ENCODE assay signal across 8 mouse cellular contexts in the genomic region with DNA sequence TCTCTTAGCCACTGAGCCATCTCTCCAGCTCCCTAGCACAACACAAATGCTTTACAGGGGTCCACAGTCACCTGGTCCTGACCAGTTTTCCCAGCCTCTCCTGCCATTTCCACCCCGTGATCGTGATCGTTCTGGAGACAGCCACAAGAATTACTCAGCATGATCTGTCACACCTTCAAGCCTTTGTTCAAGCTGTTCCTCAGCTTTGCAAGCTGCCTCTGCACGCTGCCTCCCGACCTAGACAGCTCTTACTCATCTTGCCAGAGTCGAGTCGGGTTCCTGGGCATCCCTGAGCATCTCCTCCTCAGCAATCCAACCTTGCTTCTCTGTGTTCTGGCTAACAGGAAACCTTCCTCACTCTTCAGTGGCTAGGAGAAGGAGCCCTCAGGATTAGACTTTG. TPM values are rescaled to one million over a fixed set of nuclear protein-coding genes. Genes with fewer than 3 reads are reported as not detected.
DNase-seq lines count a peak whose midpoint lies in the region; ATAC-seq and TF ChIP-seq lines count a peak whose summit lies in the region.

A gene (plus strand): TSS at position 283 of the 400 bp plus-strand sequence.

- H3K9ac ChIP-seq in ES-Bruce4 (ENCODE audit: low read depth, poor library complexity, severe bottlenecking) = no peak within 1 kb of the TSS
- H3K9ac ChIP-seq in forebrain, embryonic 11.5 days (ENCODE audit: low read length) = no peak within 1 kb of the TSS
- H3K9ac ChIP-seq in liver, embryonic 11.5 days (ENCODE audit: low read depth, low read length) = no peak within 1 kb of the TSS
- no peak within 1 kb of the TSS for H3K9ac ChIP-seq in stomach, postnatal 0 days (ENCODE audit: low read length)

- no peak for TF ChIP-seq EP300 in ES-Bruce4 (IDR thresholded peaks at IDR 0.05; ENCODE audit: insufficient read depth, low read depth, low read length)
- TF ChIP-seq EP300 in stomach, postnatal 0 days (optimal IDR thresholded peaks at IDR 0.05) = no peak

- WGBS in cerebellum, adult 2 months = 30% methylated on average over 7 of the region's 7 CpGs
- WGBS in forebrain, embryonic 11.5 days = 65% methylated on average over 7 of the region's 7 CpGs
- 43% methylated on average over 7 of the region's 7 CpGs for WGBS in liver, embryonic 11.5 days
- WGBS in stomach, postnatal 0 days = 34% methylated on average over 7 of the region's 7 CpGs

- no peak for ATAC-seq in forebrain, embryonic 11.5 days (replicated peaks; ENCODE audit: low FRiP score)
- ATAC-seq in hematopoietic stem cell, adult 5-6 weeks (replicated peaks in 1 of 2; ENCODE audit: insufficient read depth in 1 of 2, low FRiP score in 2 of 2, low TSS enrichment in 1 of 2, low read depth in 1 of 2, poor library complexity in 2 of 2, severe bottlenecking in 2 of 2) = no peak
- ATAC-seq in liver, embryonic 11.5 days (replicated peaks; ENCODE audit: low FRiP score) = no peak
- no peak for ATAC-seq in stomach, postnatal 0 days (ENCODE audit: low FRiP score, low TSS enrichment)

- no peak for DNase-seq in cerebellum, adult 2 months
- DNase-seq in cerebellum, postnatal 36 days = no peak
- DNase-seq in forebrain, embryonic 11.5 days (ENCODE audit: low spot score) = no peak
- no peak for DNase-seq in liver, embryonic 11.5 days (ENCODE audit: low spot score)
- no peak for DNase-seq in stomach, postnatal 0 days (ENCODE audit: low spot score)
- DNase-seq in cerebellum, postnatal 4 days (ENCODE audit: low spot score in 2 of 2) = no peak

- TF ChIP-seq POLR2A in cerebellum, adult 2 months (IDR thresholded peaks at IDR 0.05; ENCODE audit: borderline replicate concordance, insufficient read depth, low read length) = no peak
- no peak for TF ChIP-seq POLR2A in ES-Bruce4 (IDR thresholded peaks at IDR 0.05; ENCODE audit: insufficient read depth, low read length)

- H3K4me2 ChIP-seq in forebrain, embryonic 11.5 days (ENCODE audit: low read depth, low read length, severe bottlenecking) = no peak within 1 kb of the TSS
- H3K4me2 ChIP-seq in liver, embryonic 11.5 days = no peak within 1 kb of the TSS
- no peak within 1 kb of the TSS for H3K4me2 ChIP-seq in stomach, postnatal 0 days (replicated peaks; ENCODE audit: low read depth)

- H3K36me3 ChIP-seq in ES-Bruce4 (ENCODE audit: control insufficient read depth, insufficient read depth, low read length, poor library complexity, severe bottlenecking) = no peaks in the 10 kb centered on the region
- H3K36me3 ChIP-seq in forebrain, embryonic 11.5 days (ENCODE audit: control insufficient read depth, insufficient read depth, low read length) = no peaks in the 10 kb centered on the region
- no peaks in the 10 kb centered on the region for H3K36me3 ChIP-seq in liver, embryonic 11.5 days (ENCODE audit: control insufficient read depth, insufficient read depth, low read length)
- H3K36me3 ChIP-seq in stomach, postnatal 0 days (ENCODE audit: control insufficient read depth, insufficient read depth, low read length) = no peaks in the 10 kb centered on the region

- no peaks in the 10 kb centered on the region for H3K9me3 ChIP-seq in ES-Bruce4 (replicated peaks; ENCODE audit: control insufficient read depth, insufficient read depth, low read length, poor library complexity, severe bottlenecking)
- no peaks in the 10 kb centered on the region for H3K9me3 ChIP-seq in forebrain, embryonic 11.5 days (ENCODE audit: control insufficient read depth, low read length)
- H3K9me3 ChIP-seq in liver, embryonic 11.5 days (ENCODE audit: control insufficient read depth, low read length) = no peaks in the 10 kb centered on the region
- H3K9me3 ChIP-seq in stomach, postnatal 0 days (ENCODE audit: control insufficient read depth, low read length) = no peaks in the 10 kb centered on the region

- H3K27me3 ChIP-seq in cerebellum, adult 2 months (ENCODE audit: control insufficient read depth, insufficient read depth, low read length) = no peaks in the 10 kb centered on the region
- H3K27me3 ChIP-seq in ES-Bruce4 (ENCODE audit: control insufficient read depth, insufficient read depth, low read length, poor library complexity, severe bottlenecking) = no peaks in the 10 kb centered on the region
- no peaks in the 10 kb centered on the region for H3K27me3 ChIP-seq in forebrain, embryonic 11.5 days (ENCODE audit: control insufficient read depth, insufficient read depth, low read length)
- H3K27me3 ChIP-seq in liver, embryonic 11.5 days (replicated peaks; ENCODE audit: control insufficient read depth, insufficient read depth, low read length) = 0 out of 2 replicates have a peak, but pooled peaks cover 3% of the 10 kb centered on the region
- no peaks in the 10 kb centered on the region for H3K27me3 ChIP-seq in stomach, postnatal 0 days (ENCODE audit: control insufficient read depth, insufficient read depth, low read length)

- H3K4me1 ChIP-seq in cerebellum, adult 2 months (ENCODE audit: control insufficient read depth, insufficient read depth, low read length) = no peaks in the 10 kb centered on the region
- H3K4me1 ChIP-seq in ES-Bruce4 (ENCODE audit: control insufficient read depth, insufficient read depth, low read length) = peaks cover 2% of the 10 kb centered on the region
- H3K4me1 ChIP-seq in forebrain, embryonic 11.5 days (replicated peaks; ENCODE audit: control insufficient read depth, insufficient read depth, low read length) = no peaks in the 10 kb centered on the region
- 0 out of 2 replicates have a peak, but pooled peaks cover 3% of the 10 kb centered on the region for H3K4me1 ChIP-seq in liver, embryonic 11.5 days (replicated peaks; ENCODE audit: control insufficient read depth, insufficient read depth, low read length)
- H3K4me1 ChIP-seq in stomach, postnatal 0 days (replicated peaks; ENCODE audit: control insufficient read depth, insufficient read depth) = no peaks in the 10 kb centered on the region

- TF ChIP-seq CTCF in cerebellum, adult 2 months (IDR thresholded peaks at IDR 0.05; ENCODE audit: borderline replicate concordance, insufficient read depth, low read depth, low read length) = no peak
- no peak for TF ChIP-seq CTCF in ES-Bruce4 (IDR thresholded peaks at IDR 0.05; ENCODE audit: low read depth, low read length)
- TF ChIP-seq CTCF in stomach, postnatal 0 days (IDR thresholded peaks at IDR 0.05; ENCODE audit: low read depth) = no peak

- H3K4me3 ChIP-seq in cerebellum, adult 2 months (replicated peaks; ENCODE audit: insufficient read depth, low read depth, low read length) = no peak within 1 kb of the TSS
- no peak within 1 kb of the TSS for H3K4me3 ChIP-seq in ES-Bruce4 (ENCODE audit: low read depth, low read length)
- H3K4me3 ChIP-seq in forebrain, embryonic 11.5 days (ENCODE audit: low read depth, low read length) = no peak within 1 kb of the TSS
- no peak within 1 kb of the TSS for H3K4me3 ChIP-seq in liver, embryonic 11.5 days (ENCODE audit: low read depth, low read length)
- H3K4me3 ChIP-seq in stomach, postnatal 0 days (ENCODE audit: low read depth, low read length) = no peak within 1 kb of the TSS

- no peak within 1 kb of the TSS for H3K27ac ChIP-seq in cerebellum, adult 2 months (ENCODE audit: insufficient read depth, low read length)
- no peak within 1 kb of the TSS for H3K27ac ChIP-seq in ES-Bruce4 (ENCODE audit: insufficient read depth, low read length)
- H3K27ac ChIP-seq in forebrain, embryonic 11.5 days (ENCODE audit: low read depth, low read length) = no peak within 1 kb of the TSS
- H3K27ac ChIP-seq in liver, embryonic 11.5 days (ENCODE audit: low read depth, low read length) = no peak within 1 kb of the TSS
- H3K27ac ChIP-seq in stomach, postnatal 0 days (replicated peaks) = no peak within 1 kb of the TSS

RNA-seq across cellular contexts. Expression of the gene that starts here (rescaled TPM):
- 212 and 218 TPM in 2 replicates for polyA plus RNA-seq in cerebellum, adult 2 months (2012; rRNA removed)
- polyA plus RNA-seq in ES-Bruce4 (2011; ENCODE audit: insufficient read depth, insufficient read length, low read depth, missing spikeins) = 36.7 and 59.9 TPM in 2 replicates
- polyA plus RNA-seq in forebrain, embryonic 11.5 days (2014; fragmentation: Nextera tagmentation; extraction: Ambion mirVana) = 79.0 and 83.9 TPM in 2 replicates
- 65.6 and 96.1 TPM in 2 replicates for total RNA-seq in hematopoietic stem cell, adult 5-6 weeks (2017)
- polyA plus RNA-seq in liver, embryonic 11.5 days (2014; fragmentation: Nextera tagmentation; extraction: Ambion mirVana) = 106 and 118 TPM in 2 replicates
- 140 and 152 TPM in 2 replicates for polyA plus RNA-seq in stomach, postnatal 0 days (2015; fragmentation: Nextera tagmentation; extraction: Ambion mirVana)
